Mouse (Mus musculus): ENCODE results near the gene Gm17268. TPM values are rescaled to one million over a fixed set of nuclear protein-coding genes. Genes with fewer than 3 reads are reported as not detected.

Gene Gm17268
- polyA plus RNA-seq, 1 experiment from 2014 or later: not detected

DNA sequence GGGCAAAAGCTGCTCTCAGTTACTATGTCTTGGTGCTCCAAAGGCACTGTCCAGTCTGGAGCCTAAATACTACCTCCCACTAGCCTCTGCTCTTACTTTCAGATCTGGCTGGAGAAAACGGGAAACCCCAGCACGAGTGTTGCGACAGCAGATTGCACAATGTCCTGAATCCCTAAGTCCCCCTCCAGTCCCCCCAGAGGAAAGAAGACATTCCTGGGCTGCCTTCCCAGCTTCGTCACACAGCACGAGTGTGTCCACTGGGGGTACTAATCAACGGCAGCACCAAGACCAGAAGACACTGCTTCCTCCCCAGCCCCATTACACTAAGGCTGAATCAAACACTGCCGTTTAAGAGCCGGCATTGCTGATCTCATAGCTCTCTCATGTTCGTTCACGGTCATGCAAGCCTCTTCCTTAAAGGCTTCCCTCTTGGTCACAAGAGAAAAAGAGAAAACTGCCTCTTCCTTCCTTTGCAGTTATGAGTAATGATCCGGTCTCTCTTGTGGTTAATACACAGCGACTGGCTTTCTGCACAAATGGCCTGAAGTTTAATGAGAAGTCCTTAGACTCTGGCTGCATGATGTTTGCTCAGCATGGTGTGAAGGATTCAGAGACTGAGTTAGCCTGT lies 31.5 kb downstream of the Gm17268 start:
- Histone ChIP-seq H3K9ac (no peak overlapping the region), H3K4me1 (peaks cover 9% of the 10 kb centered on the region; the same call in 1 of the 2 replicates), H3K36me3 (no peaks in the 10 kb centered on the region), H3K4me2 (no peak overlapping the region), H3K9me3 (no peaks in the 10 kb centered on the region), H3K27ac (no peak overlapping the region), H3K4me3 (no peak overlapping the region), H3K27me3 (no peaks in the 10 kb centered on the region)
- WGBS: 44% methylated on average over 12 of the region's 12 CpGs
- no peak for ATAC-seq (ENCODE audit: insufficient number of reproducible peaks, insufficient read depth, low FRiP score, low TSS enrichment, low read depth)

DNA sequence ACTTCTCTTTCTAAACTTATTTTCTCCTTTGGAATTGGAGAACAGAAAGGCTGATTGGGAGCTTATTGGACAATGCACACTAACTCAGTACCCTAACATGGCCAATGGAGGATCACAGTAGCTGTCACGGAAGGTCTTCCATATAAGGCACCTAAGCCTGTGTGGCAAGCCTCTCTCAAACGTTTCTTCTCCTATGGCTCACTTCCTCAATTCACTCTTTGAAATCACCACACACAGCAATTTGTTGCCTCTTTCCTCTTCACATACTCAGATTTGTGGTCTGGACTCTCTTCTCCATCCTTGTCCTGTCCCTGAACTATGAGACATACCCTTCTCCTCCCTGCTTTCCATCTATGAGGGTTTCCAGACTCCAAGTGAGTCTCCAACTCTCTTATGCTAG lies 33.6 kb downstream of the Gm17268 start:
- Histone ChIP-seq H3K27me3 (no peaks in the 10 kb centered on the region), H3K4me1 (peaks cover 16% of the 10 kb centered on the region; the same call in 1 of the 2 replicates), H3K27ac (no peak overlapping the region), H3K9me3 (no peaks in the 10 kb centered on the region), H3K4me3 (no peak overlapping the region), H3K36me3 (no peaks in the 10 kb centered on the region), H3K4me2 (no peak overlapping the region), H3K9ac (no peak overlapping the region)
- no peak for ATAC-seq (ENCODE audit: insufficient number of reproducible peaks, insufficient read depth, low FRiP score, low TSS enrichment, low read depth)
- 64% methylated on average over 2 of the region's 2 CpGs for WGBS

DNA sequence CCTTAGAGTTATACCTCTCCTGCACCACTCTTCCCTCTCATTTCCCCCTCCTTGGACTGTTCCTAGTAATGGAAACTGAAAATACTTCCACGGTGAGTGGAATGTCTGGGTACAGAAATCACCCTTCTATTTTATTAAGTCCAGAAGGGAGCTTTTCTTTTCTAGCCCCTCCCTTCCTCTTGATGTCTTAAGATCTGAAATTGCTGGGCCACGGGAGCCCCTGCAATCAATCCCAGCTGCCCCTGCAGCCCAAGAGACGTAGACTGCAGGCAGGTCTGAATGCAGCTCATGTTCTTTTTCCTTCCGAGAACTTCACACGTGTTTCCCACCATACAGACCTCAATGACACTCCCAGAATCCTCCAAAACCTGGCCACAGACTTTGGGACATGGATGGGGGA lies 37.8 kb downstream of the Gm17268 start:
- Histone ChIP-seq H3K27ac (no peak overlapping the region), H3K4me2 (no peak overlapping the region), H3K27me3 (peaks cover 14% of the 10 kb centered on the region), H3K4me1 (peaks cover 10% of the 10 kb centered on the region), H3K9ac (no peak overlapping the region), H3K36me3 (no peaks in the 10 kb centered on the region), H3K9me3 (no peaks in the 10 kb centered on the region), H3K4me3 (no peak overlapping the region)
- no peak for ATAC-seq (ENCODE audit: insufficient number of reproducible peaks, insufficient read depth, low FRiP score, low TSS enrichment, low read depth)
- WGBS: 13% methylated on average over 5 of the region's 5 CpGs

DNA sequence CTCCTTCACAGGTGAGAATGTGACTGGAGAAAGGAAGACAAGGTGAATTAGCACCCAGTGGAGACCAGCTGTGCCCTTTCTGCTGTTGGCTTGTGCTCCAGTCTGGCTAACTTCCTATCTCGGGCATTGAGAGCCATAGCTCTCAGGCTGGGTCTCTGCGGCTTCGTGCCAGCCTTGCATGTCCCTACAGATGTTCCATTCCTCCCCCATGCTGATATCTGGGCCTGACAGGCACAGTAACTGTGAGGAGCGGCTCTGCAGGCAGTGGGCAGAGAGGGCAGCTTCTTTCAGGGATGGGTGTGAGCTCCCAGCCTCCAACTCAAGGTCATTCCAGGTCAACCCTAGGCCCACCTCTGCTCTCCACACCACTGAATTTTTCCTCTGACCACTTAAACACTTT lies 38.9 kb downstream of the Gm17268 start:
- Histone ChIP-seq H3K9ac (no peak overlapping the region), H3K27me3 (peaks cover 14% of the 10 kb centered on the region), H3K4me2 (no peak overlapping the region), H3K4me1 (peaks cover 10% of the 10 kb centered on the region), H3K9me3 (no peaks in the 10 kb centered on the region), H3K27ac (no peak overlapping the region), H3K4me3 (no peak overlapping the region), H3K36me3 (no peaks in the 10 kb centered on the region)
- ATAC-seq (ENCODE audit: insufficient number of reproducible peaks, insufficient read depth, low FRiP score, low TSS enrichment, low read depth): no peak
- 83% methylated on average over 4 of the region's 4 CpGs for WGBS

DNA sequence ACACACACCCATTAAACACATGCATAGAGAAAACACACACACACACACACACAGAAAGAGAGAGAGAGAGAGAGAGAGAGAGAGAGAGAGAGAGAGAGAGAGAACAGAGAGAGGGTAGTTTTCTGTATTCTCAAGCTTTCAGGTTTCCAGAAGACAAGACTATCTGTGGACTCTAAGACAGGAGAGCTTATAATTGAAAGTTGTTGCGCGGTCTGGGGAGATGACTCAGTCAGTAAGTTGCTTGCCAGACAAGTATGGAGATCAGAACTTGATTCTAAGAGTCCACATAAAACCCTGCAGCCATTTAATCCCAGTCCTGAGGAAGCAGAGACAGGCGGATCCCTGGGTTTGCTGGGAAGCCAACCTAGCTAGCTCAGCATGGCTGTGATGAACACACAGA lies 39.7 kb downstream of the Gm17268 start:
- Histone ChIP-seq H3K9ac (no peak overlapping the region), H3K27me3 (peaks cover 14% of the 10 kb centered on the region), H3K27ac (no peak overlapping the region), H3K4me1 (peaks cover 10% of the 10 kb centered on the region), H3K9me3 (no peaks in the 10 kb centered on the region), H3K36me3 (no peaks in the 10 kb centered on the region), H3K4me3 (no peak overlapping the region), H3K4me2 (no peak overlapping the region)
- 87% methylated on average over 3 of the region's 3 CpGs for WGBS
- ATAC-seq (ENCODE audit: insufficient number of reproducible peaks, insufficient read depth, low FRiP score, low TSS enrichment, low read depth): no peak

DNA sequence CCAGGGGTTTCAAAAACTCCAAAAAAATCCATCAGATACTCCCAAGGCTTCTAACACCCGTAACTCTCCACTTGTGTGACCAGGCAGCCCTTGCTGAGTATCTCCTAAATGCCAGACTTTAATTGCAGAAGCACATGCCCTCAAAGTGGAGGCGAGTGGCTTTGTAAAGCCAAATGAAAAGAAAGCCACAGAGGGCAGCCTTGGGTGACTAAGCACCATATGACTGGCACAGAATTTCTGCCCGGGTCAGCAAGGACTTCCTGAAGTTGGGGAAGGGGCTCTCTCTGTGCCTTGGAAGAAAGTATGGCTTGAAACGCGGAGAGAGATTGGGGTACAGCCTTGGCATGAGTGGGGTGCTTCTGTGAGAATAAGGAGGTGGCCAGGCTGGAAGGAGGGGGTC lies 41.3 kb downstream of the Gm17268 start:
- H3K4me1 ChIP-seq: peaks cover 10% of the 10 kb centered on the region
- H3K27me3 ChIP-seq: peaks cover 14% of the 10 kb centered on the region
- no peak overlapping the region for H3K4me2 ChIP-seq
- H3K9ac ChIP-seq: no peak overlapping the region
- H3K4me3 ChIP-seq: no peak overlapping the region
- no peak for ATAC-seq (ENCODE audit: insufficient number of reproducible peaks, insufficient read depth, low FRiP score, low TSS enrichment, low read depth)
- H3K36me3 ChIP-seq: no peaks in the 10 kb centered on the region
- no peak overlapping the region for H3K27ac ChIP-seq
- 87% methylated on average over 5 of the region's 5 CpGs for WGBS
- H3K9me3 ChIP-seq: no peaks in the 10 kb centered on the region

DNA sequence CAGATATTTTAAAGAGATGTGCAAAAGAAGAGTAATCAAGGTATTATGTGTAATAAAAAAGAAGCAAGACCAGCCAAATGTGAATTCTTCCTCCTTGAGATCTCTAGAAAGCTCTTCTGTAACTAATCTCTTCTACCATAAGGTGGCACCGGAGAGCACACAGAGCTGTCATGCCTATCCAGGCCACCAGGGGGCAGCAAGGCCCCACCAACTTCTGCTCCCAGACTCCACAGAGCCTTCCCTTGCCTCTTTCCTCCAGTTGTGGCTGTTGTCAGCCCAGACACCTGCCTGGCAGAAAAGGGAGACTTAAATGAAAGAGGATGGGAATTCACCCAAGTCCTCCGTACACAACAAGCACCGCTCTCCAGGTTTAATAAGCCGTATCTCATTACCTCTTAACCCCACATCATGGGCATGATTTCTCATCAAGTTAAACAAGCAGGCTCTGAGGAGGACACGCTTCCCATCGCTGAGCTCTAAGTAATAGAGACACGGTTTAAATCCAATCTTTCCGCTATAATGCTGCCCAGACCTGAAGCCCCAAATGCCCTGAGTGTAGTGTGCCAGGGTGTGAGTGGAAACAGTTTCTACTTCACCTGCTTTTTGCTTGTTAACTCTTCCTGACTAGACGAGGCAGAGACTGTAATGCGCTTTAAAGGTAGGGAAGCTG lies 42.1 kb downstream of the Gm17268 start:
- 36% methylated on average over 10 of the region's 10 CpGs for WGBS
- no peak for ATAC-seq (ENCODE audit: insufficient number of reproducible peaks, insufficient read depth, low FRiP score, low TSS enrichment, low read depth)
- H3K4me3 ChIP-seq: no peak overlapping the region
- peaks cover 14% of the 10 kb centered on the region for H3K27me3 ChIP-seq
- no peak overlapping the region for H3K27ac ChIP-seq
- H3K4me2 ChIP-seq: no peak overlapping the region
- peaks cover 10% of the 10 kb centered on the region for H3K4me1 ChIP-seq
- H3K9ac ChIP-seq: no peak overlapping the region
- no peaks in the 10 kb centered on the region for H3K9me3 ChIP-seq
- H3K36me3 ChIP-seq: no peaks in the 10 kb centered on the region

DNA sequence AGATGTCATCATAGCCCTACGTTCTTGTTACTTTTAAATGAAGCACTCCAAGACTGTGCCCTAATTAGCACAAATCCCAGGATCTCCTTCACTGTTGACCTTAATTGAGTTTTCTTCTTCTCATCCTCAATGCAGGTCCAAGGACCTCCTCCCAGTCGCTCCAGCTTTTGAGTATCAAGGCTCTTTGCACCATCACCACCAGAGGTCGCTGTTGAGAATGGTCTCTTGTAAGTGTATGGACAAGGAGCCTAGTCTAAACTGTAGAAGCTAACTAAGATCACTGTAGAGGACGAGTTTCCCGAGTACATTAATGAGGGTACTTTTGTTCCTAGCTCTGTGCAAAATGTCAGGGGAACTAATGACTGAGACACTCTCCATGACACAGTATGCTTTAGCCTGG lies 55.2 kb downstream of the Gm17268 start:
- Histone ChIP-seq H3K9ac (no peak overlapping the region), H3K27me3 (peaks cover 11% of the 10 kb centered on the region; the same call in 1 of the 2 replicates), H3K4me3 (no peak overlapping the region), H3K27ac (no peak overlapping the region), H3K4me1 (no peaks in the 10 kb centered on the region; the same call in none of the 2 replicates), H3K9me3 (no peaks in the 10 kb centered on the region), H3K4me2 (no peak overlapping the region), H3K36me3 (no peaks in the 10 kb centered on the region)
- no peak for ATAC-seq (ENCODE audit: insufficient number of reproducible peaks, insufficient read depth, low FRiP score, low TSS enrichment, low read depth)
- WGBS: 36% methylated on average over 5 of the region's 5 CpGs

DNA sequence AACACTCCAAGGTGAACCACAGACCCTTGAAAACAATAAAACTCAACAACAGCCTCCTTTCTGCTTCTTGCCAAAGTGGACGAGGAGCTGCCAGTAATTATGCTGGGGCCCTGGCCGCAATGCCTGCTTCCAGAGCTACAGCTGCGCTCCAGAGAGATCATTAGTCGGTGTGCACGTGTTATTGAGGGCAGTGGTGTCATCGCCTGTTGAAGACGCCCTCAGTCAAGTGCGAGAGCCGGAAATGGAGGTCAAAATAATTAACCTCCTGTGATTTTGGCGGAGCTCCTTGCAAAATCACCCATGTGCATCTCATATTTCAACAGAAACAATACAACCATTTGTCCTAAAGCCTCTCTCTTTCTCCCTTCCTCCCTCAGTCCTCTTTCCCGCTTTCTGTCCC lies 56.2 kb downstream of the Gm17268 start:
- Histone ChIP-seq H3K9me3 (no peaks in the 10 kb centered on the region), H3K4me3 (no peak overlapping the region), H3K27me3 (peaks cover 11% of the 10 kb centered on the region; the same call in 1 of the 2 replicates), H3K9ac (no peak overlapping the region), H3K36me3 (no peaks in the 10 kb centered on the region), H3K27ac (no peak overlapping the region), H3K4me2 (no peak overlapping the region), H3K4me1 (no peaks in the 10 kb centered on the region; the same call in none of the 2 replicates)
- ATAC-seq (ENCODE audit: insufficient number of reproducible peaks, insufficient read depth, low FRiP score, low TSS enrichment, low read depth): no peak
- WGBS: 22% methylated on average over 11 of the region's 11 CpGs

Other genes with a start within 250 kb of the Gm17268 start
- 0.07 TPM in 1 of 2 replicates, not detected in the other for gene 5530401A14Rik, start 177.9 kb downstream of the Gm17268 start, polyA plus RNA-seq (2015; fragmentation: Nextera tagmentation; extraction: Ambion mirVana)
- gene Asic2, start 70.1 kb downstream of the Gm17268 start, polyA plus RNA-seq (2015; fragmentation: Nextera tagmentation; extraction: Ambion mirVana): 0.45 and 0.60 TPM in 2 replicates
- 2.9 and 4.2 TPM in 2 replicates for gene Ccl2, start 3.0 kb downstream of the Gm17268 start, polyA plus RNA-seq (2015; fragmentation: Nextera tagmentation; extraction: Ambion mirVana)
- 1.3 and 1.5 TPM in 2 replicates for gene Ccl7, start 7.2 kb upstream of the Gm17268 start, polyA plus RNA-seq (2015; fragmentation: Nextera tagmentation; extraction: Ambion mirVana)
- gene Ccl11, start 19.3 kb upstream of the Gm17268 start, polyA plus RNA-seq (2015; fragmentation: Nextera tagmentation; extraction: Ambion mirVana): 1.2 and 1.3 TPM in 2 replicates
- 2.7 and 3.5 TPM in 2 replicates for gene Ccl12, start 63.3 kb upstream of the Gm17268 start, polyA plus RNA-seq (2015; fragmentation: Nextera tagmentation; extraction: Ambion mirVana)
- gene Ccl8, start 76.6 kb upstream of the Gm17268 start, polyA plus RNA-seq (2015; fragmentation: Nextera tagmentation; extraction: Ambion mirVana): not detected in 2 replicates